Mouse (Mus musculus): ENCODE measurements at regions not wholly inside any gene's neighbourhood (a gene's known extent, or its start where the extent isn't known, plus 50 kb on each side); places are given as distances from the start of the nearest gene placed in this dataset.

DNA sequence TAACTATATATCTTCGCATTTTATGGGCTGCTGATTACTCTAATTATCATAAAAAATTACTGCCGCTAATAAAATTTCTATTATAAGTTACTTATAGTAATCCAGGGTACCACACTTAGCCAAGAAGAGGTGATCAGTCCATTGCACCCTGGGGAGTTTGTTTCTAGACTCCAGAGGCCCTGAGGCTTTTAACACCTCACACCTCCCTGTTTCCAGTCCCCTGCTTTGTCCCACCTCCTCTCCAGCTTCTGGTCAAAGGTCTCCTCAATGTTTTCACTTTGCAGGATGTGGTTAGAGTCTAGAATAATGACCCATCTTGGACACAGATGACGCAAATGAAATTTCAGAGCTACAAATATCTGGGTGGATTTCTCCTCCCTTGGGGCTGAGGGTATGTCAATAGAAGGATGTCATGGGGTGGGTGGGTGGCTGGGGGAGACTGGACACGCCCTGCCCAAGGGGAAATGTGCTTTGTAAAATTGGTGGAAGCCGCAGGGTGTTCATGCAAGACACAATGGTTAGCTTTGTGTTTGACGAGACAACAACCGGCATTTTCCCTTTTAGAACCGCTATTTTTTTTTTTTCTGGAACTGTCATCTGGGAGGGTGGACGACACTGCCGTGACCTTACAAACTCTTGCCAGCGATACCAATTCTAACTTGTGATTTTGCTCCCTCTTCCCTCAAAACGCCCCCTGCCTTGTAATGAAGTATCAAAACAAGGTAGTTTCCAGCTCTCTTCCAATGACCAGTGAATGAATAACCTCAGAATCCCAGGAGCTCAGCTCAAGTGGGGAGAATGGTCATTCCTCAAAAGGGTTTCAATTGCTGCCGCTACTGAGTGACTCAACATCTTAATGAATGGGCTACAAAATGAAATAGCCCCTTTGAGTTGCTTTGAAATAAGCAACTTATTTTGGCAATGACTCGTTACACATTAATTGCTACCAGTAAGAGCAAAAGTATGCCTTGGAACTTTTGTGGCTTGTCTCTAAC is 207.0 kb upstream of the Irx3 start:
- Histone ChIP-seq H3K9me3 (ENCODE audit: control insufficient read depth, low read depth, low read length) (no peaks in the 10 kb centered on the region), H3K27me3 (ENCODE audit: control insufficient read depth, insufficient read depth, low read length) (no peaks in the 10 kb centered on the region), H3K4me3 (ENCODE audit: low read depth, low read length) (no peak overlapping the region), H3K4me2 (replicated peaks; ENCODE audit: low read depth, low read length) (no peak overlapping the region), H3K9ac (replicated peaks; ENCODE audit: low read depth, low read length) (no peak overlapping the region), H3K36me3 (ENCODE audit: control insufficient read depth, insufficient read depth, low read length) (no peaks in the 10 kb centered on the region), H3K4me1 (ENCODE audit: control insufficient read depth, insufficient read depth, low read length) (no peaks in the 10 kb centered on the region), H3K27ac (ENCODE audit: low read length) (no peak overlapping the region)
- 68% methylated on average over 14 of the region's 14 CpGs for WGBS
- no peak for ATAC-seq (ENCODE audit: insufficient number of reproducible peaks, insufficient read depth, low FRiP score, low read depth)

DNA sequence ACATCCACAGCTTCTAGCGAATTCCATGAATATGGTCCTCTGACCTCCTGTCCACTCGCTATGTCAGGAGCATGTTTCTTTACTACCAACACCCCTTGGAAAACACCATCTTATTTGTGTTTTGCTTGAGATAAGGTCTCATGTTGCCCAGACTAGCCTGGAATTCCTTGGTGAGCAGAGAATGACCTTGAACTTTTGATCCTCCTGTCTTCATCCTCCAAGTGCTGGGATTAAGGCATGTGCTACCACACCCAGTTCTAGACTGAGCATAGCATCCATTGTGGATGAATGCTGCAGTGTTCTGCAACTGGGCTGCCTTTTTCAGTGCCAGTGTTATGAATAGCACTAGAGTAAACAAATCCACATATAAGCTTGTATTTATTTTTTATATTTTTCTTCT is 203.2 kb upstream of the Irx3 start:
- ATAC-seq (ENCODE audit: insufficient number of reproducible peaks, insufficient read depth, low FRiP score, low read depth), result no peak
- H3K27ac ChIP-seq (ENCODE audit: low read length), result no peak overlapping the region
- no peaks in the 10 kb centered on the region for H3K27me3 ChIP-seq (ENCODE audit: control insufficient read depth, insufficient read depth, low read length)
- H3K4me2 ChIP-seq (replicated peaks; ENCODE audit: low read depth, low read length), result no peak overlapping the region
- no peaks in the 10 kb centered on the region for H3K36me3 ChIP-seq (ENCODE audit: control insufficient read depth, insufficient read depth, low read length)
- no peaks in the 10 kb centered on the region for H3K9me3 ChIP-seq (ENCODE audit: control insufficient read depth, low read depth, low read length)
- H3K4me1 ChIP-seq (ENCODE audit: control insufficient read depth, insufficient read depth, low read length), result no peaks in the 10 kb centered on the region
- H3K4me3 ChIP-seq (ENCODE audit: low read depth, low read length), result no peak overlapping the region
- 94% methylated on average over 2 of the region's 2 CpGs for WGBS
- no peak overlapping the region for H3K9ac ChIP-seq (replicated peaks; ENCODE audit: low read depth, low read length)

DNA sequence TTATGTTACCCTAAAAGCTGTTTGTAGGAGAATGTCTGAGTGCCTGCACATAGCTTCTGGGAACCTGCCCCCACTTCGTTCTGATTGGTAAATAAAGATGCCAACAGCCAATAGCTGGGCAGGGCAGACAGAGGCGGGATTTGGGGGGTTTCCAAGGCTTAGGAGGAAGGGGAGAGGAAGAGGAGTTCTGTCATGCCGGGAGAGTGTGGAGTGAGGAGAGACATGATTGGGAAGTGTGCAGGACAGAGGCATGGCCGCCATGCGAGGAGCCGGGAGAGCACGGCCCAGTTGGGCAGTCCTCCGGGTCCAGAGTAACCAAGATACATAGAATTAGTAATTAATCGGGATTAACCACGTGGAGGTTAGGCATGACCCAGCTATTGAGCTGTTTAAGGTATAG is 202.7 kb upstream of the Irx3 start:
- WGBS, result 69% methylated on average over 10 of the region's 10 CpGs

DNA sequence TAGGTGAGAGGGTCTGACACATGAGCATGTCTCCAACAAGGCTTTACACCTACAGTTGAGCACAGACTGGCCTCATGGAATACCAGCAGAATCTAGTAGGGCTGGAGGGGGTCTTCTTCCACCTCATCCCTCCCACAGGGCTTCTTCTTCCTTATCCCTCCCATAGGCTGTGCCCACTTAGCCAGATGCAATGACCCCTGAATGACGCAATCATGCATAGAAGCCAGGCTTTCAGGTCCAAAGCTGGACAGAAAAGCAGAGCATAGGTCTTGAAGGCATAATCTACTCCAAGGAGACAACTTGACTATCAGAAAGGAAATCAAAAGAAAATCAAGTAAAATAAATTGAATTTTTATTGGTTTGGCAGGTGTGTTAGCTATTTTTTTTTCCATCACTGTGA is 198.5 kb upstream of the Irx3 start:
- Histone ChIP-seq H3K27ac (ENCODE audit: low read length) (no peak overlapping the region), H3K27me3 (ENCODE audit: control insufficient read depth, insufficient read depth, low read length) (no peaks in the 10 kb centered on the region), H3K4me2 (replicated peaks; ENCODE audit: low read depth, low read length) (no peak overlapping the region), H3K9ac (replicated peaks; ENCODE audit: low read depth, low read length) (no peak overlapping the region), H3K36me3 (ENCODE audit: control insufficient read depth, insufficient read depth, low read length) (no peaks in the 10 kb centered on the region), H3K9me3 (ENCODE audit: control insufficient read depth, low read depth, low read length) (no peaks in the 10 kb centered on the region), H3K4me1 (ENCODE audit: control insufficient read depth, insufficient read depth, low read length) (no peaks in the 10 kb centered on the region), H3K4me3 (ENCODE audit: low read depth, low read length) (no peak overlapping the region)
- ATAC-seq (ENCODE audit: insufficient number of reproducible peaks, insufficient read depth, low FRiP score, low read depth), result no peak
- 86% methylated on average over 1 of the region's 1 CpGs for WGBS

More for the DNA sequence above, 202.7 kb upstream of the Irx3 start:
- no peak for ATAC-seq (ENCODE audit: insufficient number of reproducible peaks, insufficient read depth, low FRiP score, low read depth)
- Histone ChIP-seq H3K9me3 (ENCODE audit: control insufficient read depth, low read depth, low read length) (no peaks in the 10 kb centered on the region), H3K36me3 (ENCODE audit: control insufficient read depth, insufficient read depth, low read length) (no peaks in the 10 kb centered on the region), H3K4me2 (replicated peaks; ENCODE audit: low read depth, low read length) (no peak overlapping the region), H3K4me1 (ENCODE audit: control insufficient read depth, insufficient read depth, low read length) (no peaks in the 10 kb centered on the region), H3K4me3 (ENCODE audit: low read depth, low read length) (no peak overlapping the region), H3K27ac (ENCODE audit: low read length) (no peak overlapping the region), H3K27me3 (ENCODE audit: control insufficient read depth, insufficient read depth, low read length) (no peaks in the 10 kb centered on the region), H3K9ac (replicated peaks; ENCODE audit: low read depth, low read length) (no peak overlapping the region)

DNA sequence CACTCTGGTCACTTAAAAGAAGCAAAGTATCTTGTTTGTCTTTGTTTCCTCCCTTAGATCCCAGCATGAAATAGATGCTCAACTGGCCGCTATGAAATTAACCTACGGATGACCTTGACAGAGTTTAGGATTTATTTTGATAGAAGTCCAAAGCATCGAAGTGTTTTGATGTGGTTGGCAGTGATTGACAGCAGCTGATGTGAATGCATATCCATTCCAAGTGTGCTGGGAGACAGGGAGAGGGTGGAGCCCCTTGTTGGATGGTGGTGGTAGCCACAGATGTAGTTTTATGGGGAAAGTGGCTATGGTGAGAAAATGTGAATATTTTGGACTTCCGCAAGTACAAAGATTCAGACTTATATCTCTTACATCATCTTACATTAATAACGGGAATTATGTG is 197.8 kb upstream of the Irx3 start:
- 74% methylated on average over 5 of the region's 5 CpGs for WGBS
- no peaks in the 10 kb centered on the region for H3K27me3 ChIP-seq (ENCODE audit: control insufficient read depth, insufficient read depth, low read length)
- H3K9me3 ChIP-seq (ENCODE audit: control insufficient read depth, low read depth, low read length), result no peaks in the 10 kb centered on the region
- H3K4me2 ChIP-seq (replicated peaks; ENCODE audit: low read depth, low read length), result no peak overlapping the region
- no peaks in the 10 kb centered on the region for H3K36me3 ChIP-seq (ENCODE audit: control insufficient read depth, insufficient read depth, low read length)
- no peak overlapping the region for H3K27ac ChIP-seq (ENCODE audit: low read length)
- no peaks in the 10 kb centered on the region for H3K4me1 ChIP-seq (ENCODE audit: control insufficient read depth, insufficient read depth, low read length)
- no peak for ATAC-seq (ENCODE audit: insufficient number of reproducible peaks, insufficient read depth, low FRiP score, low read depth)
- H3K4me3 ChIP-seq (ENCODE audit: low read depth, low read length), result no peak overlapping the region
- no peak overlapping the region for H3K9ac ChIP-seq (replicated peaks; ENCODE audit: low read depth, low read length)

DNA sequence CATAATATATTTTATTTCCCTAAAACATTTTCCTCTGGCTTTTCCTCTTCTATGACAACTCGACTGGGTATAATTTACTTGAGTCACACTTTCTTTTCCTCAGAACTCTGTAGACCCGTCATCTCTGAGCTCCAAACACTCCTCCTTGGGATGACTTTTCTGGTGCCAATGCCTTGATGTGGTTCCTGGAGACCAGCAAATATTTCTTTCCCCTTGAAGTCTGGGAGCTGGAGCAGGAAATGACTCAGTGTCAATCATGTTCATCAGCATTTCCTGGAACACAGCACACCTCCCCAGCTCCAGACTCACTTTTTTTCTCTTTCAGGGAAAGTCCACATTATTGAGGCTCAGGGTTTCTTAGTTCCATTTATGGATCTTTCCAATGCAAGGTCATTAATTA is 197.3 kb upstream of the Irx3 start:
- no peaks in the 10 kb centered on the region for H3K36me3 ChIP-seq (ENCODE audit: control insufficient read depth, insufficient read depth, low read length)
- H3K9me3 ChIP-seq (ENCODE audit: control insufficient read depth, low read depth, low read length), result no peaks in the 10 kb centered on the region
- no peaks in the 10 kb centered on the region for H3K27me3 ChIP-seq (ENCODE audit: control insufficient read depth, insufficient read depth, low read length)
- WGBS, result 86% methylated on average over 2 of the region's 2 CpGs
- H3K4me3 ChIP-seq (ENCODE audit: low read depth, low read length), result no peak overlapping the region
- no peak overlapping the region for H3K9ac ChIP-seq (replicated peaks; ENCODE audit: low read depth, low read length)
- no peak overlapping the region for H3K4me2 ChIP-seq (replicated peaks; ENCODE audit: low read depth, low read length)
- H3K4me1 ChIP-seq (ENCODE audit: control insufficient read depth, insufficient read depth, low read length), result no peaks in the 10 kb centered on the region
- no peak for ATAC-seq (ENCODE audit: insufficient number of reproducible peaks, insufficient read depth, low FRiP score, low read depth)
- H3K27ac ChIP-seq (ENCODE audit: low read length), result no peak overlapping the region

DNA sequence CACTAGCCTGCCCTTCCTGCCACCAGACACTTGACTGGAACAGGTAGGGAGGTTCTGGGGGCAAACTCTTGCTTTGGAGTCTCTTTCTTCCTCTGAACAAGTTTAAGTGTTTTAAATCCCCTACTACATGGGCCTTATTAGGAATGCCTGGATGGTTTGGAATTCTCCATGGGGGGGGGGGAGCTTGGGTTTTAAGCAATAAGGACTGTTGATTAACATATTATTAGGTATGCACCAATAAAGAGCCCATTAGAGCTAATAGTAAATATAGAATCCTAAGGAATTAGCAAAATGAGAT is 196.0 kb upstream of the Irx3 start:
- Histone ChIP-seq H3K27ac (ENCODE audit: low read length) (no peak overlapping the region), H3K4me2 (replicated peaks; ENCODE audit: low read depth, low read length) (no peak overlapping the region), H3K9ac (replicated peaks; ENCODE audit: low read depth, low read length) (no peak overlapping the region), H3K4me1 (ENCODE audit: control insufficient read depth, insufficient read depth, low read length) (0 out of 2 replicates have a peak, but pooled peaks cover 7% of the 10 kb centered on the region), H3K9me3 (ENCODE audit: control insufficient read depth, low read depth, low read length) (no peaks in the 10 kb centered on the region), H3K36me3 (ENCODE audit: control insufficient read depth, insufficient read depth, low read length) (no peaks in the 10 kb centered on the region), H3K27me3 (ENCODE audit: control insufficient read depth, insufficient read depth, low read length) (no peaks in the 10 kb centered on the region), H3K4me3 (ENCODE audit: low read depth, low read length) (no peak overlapping the region)
- ATAC-seq (ENCODE audit: insufficient number of reproducible peaks, insufficient read depth, low FRiP score, low read depth), result no peak

- Histone ChIP-seq H3K4me3 (ENCODE audit: low read depth, low read length) (no peak overlapping the region), H3K4me2 (replicated peaks; ENCODE audit: low read depth, low read length) (no peak overlapping the region), H3K27ac (ENCODE audit: low read length) (no peak overlapping the region), H3K9ac (replicated peaks; ENCODE audit: low read depth, low read length) (no peak overlapping the region), H3K9me3 (ENCODE audit: control insufficient read depth, low read depth, low read length) (no peaks in the 10 kb centered on the region), H3K27me3 (ENCODE audit: control insufficient read depth, insufficient read depth, low read length) (no peaks in the 10 kb centered on the region), H3K4me1 (ENCODE audit: control insufficient read depth, insufficient read depth, low read length) (0 out of 2 replicates have a peak, but pooled peaks cover 7% of the 10 kb centered on the region), H3K36me3 (ENCODE audit: control insufficient read depth, insufficient read depth, low read length) (no peaks in the 10 kb centered on the region)
- no peak for ATAC-seq (ENCODE audit: insufficient number of reproducible peaks, insufficient read depth, low FRiP score, low read depth)
- WGBS, result 59% methylated on average over 26 of the region's 26 CpGs
Observed at GRCm38 (mm10) chr8:91997023-91997891, 195.4 kb upstream of the Irx3 start.
